Mouse (Mus musculus): ENCODE results near the gene Pgls. TPM values are rescaled to one million over a fixed set of nuclear protein-coding genes. Genes with fewer than 3 reads are reported as not detected.

Gene Pgls
- polyA plus RNA-seq, 1 experiment from 2014 or later: 217 TPM

GRCm38 (mm10) chr8:71613418-71613817 lies 21.4 kb downstream of the Pgls start:
- H3K36me3 ChIP-seq (replicated peaks): peaks cover 23% of the 10 kb centered on the region
- no peak overlapping the region for H3K4me2 ChIP-seq
- ATAC-seq (replicated peaks): no peak
- no peaks in the 10 kb centered on the region for H3K9me3 ChIP-seq
- H3K27ac ChIP-seq: no peak overlapping the region
- H3K9ac ChIP-seq: no peak overlapping the region
- peaks cover 14% of the 10 kb centered on the region for H3K4me1 ChIP-seq
- H3K4me3 ChIP-seq: no peak overlapping the region
- no peaks in the 10 kb centered on the region for H3K27me3 ChIP-seq (replicated peaks)
- 72% methylated on average over 4 of the region's 4 CpGs for whole genome bisulfite sequencing

GRCm38 (mm10) chr8:71619786-71620185 lies 27.8 kb downstream of the Pgls start:
- H3K4me1 ChIP-seq: no peaks in the 10 kb centered on the region
- no peaks in the 10 kb centered on the region for H3K27me3 ChIP-seq (replicated peaks)
- no peak overlapping the region for H3K4me3 ChIP-seq
- no peak for ATAC-seq (replicated peaks)
- H3K9me3 ChIP-seq: no peaks in the 10 kb centered on the region
- H3K27ac ChIP-seq: no peak overlapping the region
- 100% methylated on average over 2 of the region's 2 CpGs for WGBS
- peaks cover 59% of the 10 kb centered on the region for H3K36me3 ChIP-seq (replicated peaks)
- H3K9ac ChIP-seq: no peak overlapping the region
- no peak overlapping the region for H3K4me2 ChIP-seq

GRCm38 (mm10) chr8:71625088-71625487 lies 33.1 kb downstream of the Pgls start:
- peaks cover 16% of the 10 kb centered on the region for H3K4me1 ChIP-seq
- 76% methylated on average over 1 of the region's 1 CpGs for WGBS

GRCm38 (mm10) chr8:71626753-71627152 lies 34.8 kb downstream of the Pgls start:
- Histone ChIP-seq H3K4me3 (no peak overlapping the region), H3K4me2 (no peak overlapping the region), H3K9ac (no peak overlapping the region), H3K4me1 (peaks cover 18% of the 10 kb centered on the region), H3K27ac (0 out of 2 replicates have a peak overlapping the region, but pooled peaks have one; percentile 18), H3K9me3 (no peaks in the 10 kb centered on the region), H3K36me3 (replicated peaks) (peaks cover 14% of the 10 kb centered on the region), H3K27me3 (replicated peaks) (peaks cover 12% of the 10 kb centered on the region)
- no peak for ATAC-seq (replicated peaks)
- 91% methylated on average over 9 of the region's 9 CpGs for WGBS

More at GRCm38 (mm10) chr8:71625088-71625487, 33.1 kb downstream of the Pgls start:
- H3K9ac ChIP-seq: no peak overlapping the region
- no peak overlapping the region for H3K27ac ChIP-seq
- H3K27me3 ChIP-seq (replicated peaks): peaks cover 3% of the 10 kb centered on the region; the same call in 1 of the 2 replicates
- H3K9me3 ChIP-seq: no peaks in the 10 kb centered on the region
- peaks cover 26% of the 10 kb centered on the region for H3K36me3 ChIP-seq (replicated peaks)
- H3K4me3 ChIP-seq: no peak overlapping the region
- H3K4me2 ChIP-seq: no peak overlapping the region
- ATAC-seq (replicated peaks): no peak

- Histone ChIP-seq H3K4me3 (no peak overlapping the region), H3K27ac (0 out of 2 replicates have a peak overlapping the region, but pooled peaks have one; percentile 18), H3K27me3 (replicated peaks) (peaks cover 12% of the 10 kb centered on the region), H3K36me3 (replicated peaks) (peaks cover 7% of the 10 kb centered on the region), H3K4me1 (peaks cover 18% of the 10 kb centered on the region), H3K4me2 (no peak overlapping the region), H3K9me3 (no peaks in the 10 kb centered on the region), H3K9ac (no peak overlapping the region)
- no peak for ATAC-seq (replicated peaks)
- WGBS: 53% methylated on average over 9 of the region's 9 CpGs
Observed at GRCm38 (mm10) chr8:71627265-71628099, 35.5 kb downstream of the Pgls start.

GRCm38 (mm10) chr8:71628396-71629095 lies 36.6 kb downstream of the Pgls start:
- Histone ChIP-seq H3K4me2 (peak overlapping the region; percentile 84), H3K4me3 (peak overlapping the region; percentile 49), H3K27ac (peak overlapping the region; percentile 84), H3K9me3 (no peaks in the 10 kb centered on the region), H3K4me1 (peaks cover 18% of the 10 kb centered on the region), H3K9ac (peak overlapping the region; percentile 51), H3K27me3 (replicated peaks) (peaks cover 12% of the 10 kb centered on the region), H3K36me3 (replicated peaks) (no peaks in the 10 kb centered on the region; the same call in 1 of the 2 replicates)
- WGBS: 10% methylated on average over 16 of the region's 16 CpGs
- no peak for ATAC-seq (replicated peaks)

- Histone ChIP-seq H3K4me2 (peak overlapping the region; percentile 84), H3K36me3 (replicated peaks) (no peaks in the 10 kb centered on the region; the same call in 1 of the 2 replicates), H3K4me1 (peaks cover 19% of the 10 kb centered on the region), H3K4me3 (peak overlapping the region; percentile 49), H3K27ac (peak overlapping the region; percentile 84), H3K27me3 (replicated peaks) (peaks cover 12% of the 10 kb centered on the region), H3K9me3 (no peaks in the 10 kb centered on the region), H3K9ac (peak overlapping the region; percentile 51)
- ATAC-seq (replicated peaks): peak; percentile 86
- under 1% methylated on average over 55 of the region's 55 CpGs for WGBS
Observed at GRCm38 (mm10) chr8:71629096-71629697, 37.2 kb downstream of the Pgls start.

GRCm38 (mm10) chr8:71629781-71630212 lies 37.8 kb downstream of the Pgls start:
- WGBS: 2% methylated on average over 25 of the region's 25 CpGs
- peak overlapping the region; percentile 84 for H3K4me2 ChIP-seq
- no peaks in the 10 kb centered on the region for H3K36me3 ChIP-seq (replicated peaks)
- H3K9ac ChIP-seq: peak overlapping the region; percentile 51
- peak overlapping the region; percentile 84 for H3K27ac ChIP-seq
- H3K9me3 ChIP-seq: no peaks in the 10 kb centered on the region
- ATAC-seq (replicated peaks): peak; percentile 29
- peaks cover 13% of the 10 kb centered on the region for H3K27me3 ChIP-seq (replicated peaks)
- H3K4me1 ChIP-seq: peaks cover 25% of the 10 kb centered on the region
- H3K4me3 ChIP-seq: peak overlapping the region; percentile 49

- 86% methylated on average over 6 of the region's 6 CpGs for WGBS
- Histone ChIP-seq H3K4me3 (no peak overlapping the region), H3K9me3 (no peaks in the 10 kb centered on the region), H3K27ac (no peak overlapping the region), H3K4me1 (peaks cover 27% of the 10 kb centered on the region), H3K9ac (no peak overlapping the region), H3K27me3 (replicated peaks) (peaks cover 19% of the 10 kb centered on the region), H3K4me2 (no peak overlapping the region), H3K36me3 (replicated peaks) (0 out of 2 replicates have a peak, but pooled peaks cover 3% of the 10 kb centered on the region)
- ATAC-seq (replicated peaks): no peak
Observed at GRCm38 (mm10) chr8:71630761-71631160, 38.8 kb downstream of the Pgls start.

GRCm38 (mm10) chr8:71631897-71632296 lies 39.9 kb downstream of the Pgls start:
- no peak overlapping the region for H3K27ac ChIP-seq
- no peak overlapping the region for H3K4me2 ChIP-seq
- H3K27me3 ChIP-seq (replicated peaks): peaks cover 19% of the 10 kb centered on the region
- H3K9ac ChIP-seq: no peak overlapping the region
- peaks cover 27% of the 10 kb centered on the region for H3K4me1 ChIP-seq
- H3K36me3 ChIP-seq (replicated peaks): 0 out of 2 replicates have a peak, but pooled peaks cover 5% of the 10 kb centered on the region
- WGBS: 58% methylated on average over 2 of the region's 2 CpGs
- no peaks in the 10 kb centered on the region for H3K9me3 ChIP-seq
- no peak for ATAC-seq (replicated peaks)
- no peak overlapping the region for H3K4me3 ChIP-seq

- Histone ChIP-seq H3K4me3 (no peak overlapping the region), H3K9ac (no peak overlapping the region), H3K36me3 (replicated peaks) (0 out of 2 replicates have a peak, but pooled peaks cover 5% of the 10 kb centered on the region), H3K4me2 (no peak overlapping the region), H3K27ac (no peak overlapping the region), H3K4me1 (peaks cover 27% of the 10 kb centered on the region), H3K9me3 (no peaks in the 10 kb centered on the region), H3K27me3 (replicated peaks) (peaks cover 19% of the 10 kb centered on the region)
- ATAC-seq (replicated peaks): no peak
- 6% methylated on average over 19 of the region's 22 CpGs for WGBS
Observed at GRCm38 (mm10) chr8:71633164-71633563, 41.2 kb downstream of the Pgls start.
